In the genomic region with DNA sequence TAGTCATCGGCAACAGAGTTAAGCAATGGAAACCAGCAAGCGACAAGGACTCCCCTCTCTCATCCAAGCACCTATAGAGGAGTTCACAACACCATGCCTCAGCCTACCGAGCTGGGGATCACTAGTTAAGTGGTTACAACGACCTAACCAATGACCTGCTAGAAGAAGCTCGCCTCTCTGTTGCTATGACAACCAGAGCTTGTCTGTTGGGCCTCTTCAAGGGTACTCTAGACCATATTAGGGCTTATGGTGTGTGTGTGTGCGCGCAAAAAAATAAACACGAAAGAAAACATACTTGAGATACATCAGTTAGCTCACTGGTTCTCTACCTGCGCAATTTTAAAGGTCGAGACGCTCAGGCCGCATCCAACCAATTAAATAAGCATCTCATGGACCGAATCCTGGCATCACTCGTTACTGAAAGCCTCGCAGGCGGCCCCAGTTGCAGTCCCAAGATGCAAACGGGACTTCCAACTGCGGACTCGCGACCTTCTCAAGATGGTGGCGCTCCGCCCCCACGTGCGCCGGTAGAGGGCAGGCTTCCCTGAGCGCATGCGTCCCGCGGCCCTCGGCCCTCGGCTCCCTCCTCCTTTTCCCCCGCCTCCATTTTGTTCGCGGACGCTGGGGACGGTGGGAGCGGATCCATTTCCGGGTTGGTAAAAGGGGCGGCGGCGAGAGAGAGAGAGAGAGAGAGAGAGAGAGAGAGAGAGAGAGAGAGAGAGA, we compare ENCODE assay signal across 8 mouse cellular contexts. TPM values are rescaled to one million over a fixed set of nuclear protein-coding genes. Genes with fewer than 3 reads are reported as not detected.
A peak's percentile ranks its signal among the peaks of the same experiment; 100 is the strongest.
DNase-seq lines count a peak whose midpoint lies in the region; ATAC-seq and TF ChIP-seq lines count a peak whose summit lies in the region.

A gene (plus strand): TSS at position 611 of the 723 bp plus-strand sequence.

- H3K4me2 ChIP-seq in heart, embryonic 13.5 days = peak within 1 kb of the TSS; percentile 87
- peak within 1 kb of the TSS; percentile 95 for H3K4me2 ChIP-seq in liver, embryonic 12.5 days
- peak within 1 kb of the TSS; percentile 80 for H3K4me2 ChIP-seq in stomach, embryonic 15.5 days

- peak within 1 kb of the TSS; percentile 61 for H3K4me3 ChIP-seq in C2C12 (ENCODE audit: insufficient read depth, poor library complexity, severe bottlenecking)
- peak within 1 kb of the TSS; percentile 88 for H3K4me3 ChIP-seq in erythroblast, embryonic 14.5 days (replicated peaks)
- peak within 1 kb of the TSS; percentile 78 for H3K4me3 ChIP-seq in heart, embryonic 13.5 days
- H3K4me3 ChIP-seq in liver, embryonic 12.5 days = peak within 1 kb of the TSS; percentile 89
- peak within 1 kb of the TSS; percentile 64 for H3K4me3 ChIP-seq in stomach, embryonic 15.5 days (replicated peaks)

- WGBS in heart, embryonic 13.5 days = 7% methylated on average over 38 of the region's 41 CpGs
- WGBS in liver, embryonic 12.5 days (ENCODE audit: insufficient replicate concordance) = 7% methylated on average over 36 of the region's 41 CpGs
- 7% methylated on average over 38 of the region's 41 CpGs for WGBS in stomach, embryonic 15.5 days

- H3K9ac ChIP-seq in heart, embryonic 13.5 days = peak within 1 kb of the TSS; percentile 89
- H3K9ac ChIP-seq in liver, embryonic 12.5 days = peak within 1 kb of the TSS; percentile 96
- H3K9ac ChIP-seq in stomach, embryonic 15.5 days = peak within 1 kb of the TSS; percentile 74

- peaks cover 42% of the 10 kb centered on the region for H3K79me2 ChIP-seq in C2C12 (ENCODE audit: control insufficient read depth, insufficient read depth)

- H3K27ac ChIP-seq in heart, embryonic 13.5 days (replicated peaks) = peak within 1 kb of the TSS; percentile 87
- H3K27ac ChIP-seq in liver, embryonic 12.5 days = peak within 1 kb of the TSS; percentile 89
- H3K27ac ChIP-seq in stomach, embryonic 15.5 days = peak within 1 kb of the TSS; percentile 95

- TF ChIP-seq POLR2A in brain, embryonic 14.5 days (IDR thresholded peaks at IDR 0.05; ENCODE audit: borderline replicate concordance, extremely low read depth, insufficient read depth, insufficient read length, poor library complexity, severe bottlenecking) = peak; percentile 33; the same call in 1 of the 2 replicates

- H3K79me3 ChIP-seq in C2C12 (ENCODE audit: low read depth) = peaks cover 21% of the 10 kb centered on the region

- peak; percentile 81 for ATAC-seq in heart, embryonic 13.5 days (ENCODE audit: extremely low read depth, insufficient number of reproducible peaks, low FRiP score, low TSS enrichment)
- peak; percentile 88 for ATAC-seq in liver, embryonic 12.5 days
- peak; percentile 92 for ATAC-seq in stomach, embryonic 15.5 days (ENCODE audit: insufficient read depth, low FRiP score, low read depth)

- peaks cover 33% of the 10 kb centered on the region for H3K4me1 ChIP-seq in erythroblast, embryonic 14.5 days (ENCODE audit: control insufficient read depth)
- peaks cover 16% of the 10 kb centered on the region for H3K4me1 ChIP-seq in heart, embryonic 13.5 days
- peaks cover 24% of the 10 kb centered on the region for H3K4me1 ChIP-seq in liver, embryonic 12.5 days
- peaks cover 5% of the 10 kb centered on the region for H3K4me1 ChIP-seq in stomach, embryonic 15.5 days

- DNase-seq in brain, embryonic 14.5 days (ENCODE audit: low read depth) = peak; percentile 98
- DNase-seq in kidney, postnatal 10 days = peak; percentile 98
- DNase-seq in natural killer cell, adult 2 months (ENCODE audit: low spot score in 2 of 2) = peak; percentile 95 to 96

- TF ChIP-seq CTCF in C2C12 (IDR thresholded peaks at IDR 0.05; ENCODE audit: control insufficient read depth, insufficient read depth, insufficient read length) = peak; percentile 53
- peak; percentile 66 for TF ChIP-seq CTCF in brain, embryonic 14.5 days (IDR thresholded peaks at IDR 0.05; ENCODE audit: borderline replicate concordance, extremely low read depth, insufficient read depth, insufficient read length)

- no peaks in the 10 kb centered on the region for H3K27me3 ChIP-seq in C2C12 (ENCODE audit: control insufficient read depth, insufficient read depth, insufficient read length)
- H3K27me3 ChIP-seq in erythroblast, embryonic 14.5 days (ENCODE audit: control insufficient read depth) = no peaks in the 10 kb centered on the region
- no peaks in the 10 kb centered on the region for H3K27me3 ChIP-seq in heart, embryonic 13.5 days (replicated peaks)
- H3K27me3 ChIP-seq in liver, embryonic 12.5 days (replicated peaks) = no peaks in the 10 kb centered on the region
- no peaks in the 10 kb centered on the region for H3K27me3 ChIP-seq in stomach, embryonic 15.5 days (replicated peaks)

- peak within 1 kb of the TSS; percentile 84 for H3ac ChIP-seq in C2C12 (ENCODE audit: control insufficient read depth, insufficient read length, low read depth)

- peaks cover 23% of the 10 kb centered on the region for H3K36me3 ChIP-seq in C2C12 (ENCODE audit: control insufficient read depth, insufficient read depth)
- H3K36me3 ChIP-seq in erythroblast, embryonic 14.5 days (ENCODE audit: control insufficient read depth) = peaks cover 21% of the 10 kb centered on the region
- H3K36me3 ChIP-seq in heart, embryonic 13.5 days = peaks cover 23% of the 10 kb centered on the region
- H3K36me3 ChIP-seq in liver, embryonic 12.5 days = peaks cover 20% of the 10 kb centered on the region
- H3K36me3 ChIP-seq in stomach, embryonic 15.5 days = peaks cover 9% of the 10 kb centered on the region

- H3K9me3 ChIP-seq in erythroblast, embryonic 14.5 days (ENCODE audit: control insufficient read depth, low read length) = no peaks in the 10 kb centered on the region
- H3K9me3 ChIP-seq in heart, embryonic 13.5 days = no peaks in the 10 kb centered on the region
- no peaks in the 10 kb centered on the region for H3K9me3 ChIP-seq in liver, embryonic 12.5 days (replicated peaks)
- no peaks in the 10 kb centered on the region for H3K9me3 ChIP-seq in stomach, embryonic 15.5 days

TF ChIP-seq in C2C12, 6 proteins besides CTCF, POLR2A, EP300 and RAD21:
- TF ChIP-seq USF1 (IDR thresholded peaks at IDR 0.05; ENCODE audit: low read depth) = peak; percentile 51
- peak; percentile 96 for TF ChIP-seq MAX (IDR thresholded peaks at IDR 0.05)
- no peak for TF ChIP-seq CEBPB (IDR thresholded peaks at IDR 0.05; ENCODE audit: low read depth)

RNA-seq across cellular contexts. Expression of the gene that starts here (rescaled TPM):
- 4.5 TPM for polyA plus RNA-seq in C2C12 (2012; fragmentation: generic; extraction: Trizol)
- polyA plus RNA-seq in brain, embryonic 14.5 days (2012; rRNA removed) = 11.0 and 14.7 TPM in 2 replicates
- 0.81 TPM in 2 replicates for polyA plus RNA-seq in erythroblast, embryonic 14.5 days (2012)
- polyA plus RNA-seq in heart, embryonic 13.5 days (2015; fragmentation: Nextera tagmentation; extraction: Ambion mirVana) = 2.3 and 2.6 TPM in 2 replicates
- polyA plus RNA-seq in liver, embryonic 12.5 days (2016; fragmentation: Nextera tagmentation; extraction: Ambion mirVana) = 2.0 and 2.2 TPM in 2 replicates
- 4.5 and 5.0 TPM in 2 replicates for polyA plus RNA-seq in stomach, embryonic 15.5 days (2015; fragmentation: Nextera tagmentation; extraction: Ambion mirVana)

Comparison
In these comparisons a context has a peak if more than half of its experiments do, and no peak if none do; other contexts are left out.
1. Peak in every context shown above with its lines: DNase-seq, ATAC-seq, H3K4me3 ChIP-seq and H3K27ac ChIP-seq.